Mouse (Mus musculus): ENCODE data around the gene Stx1b. TPM values are rescaled to one million over a fixed set of nuclear protein-coding genes. Genes with fewer than 3 reads are reported as not detected.

The Stx1b gene
- polyA plus RNA-seq, 1 experiment from 2014 or later = 1.5 TPM

GRCm38 (mm10) chr7:127760478-127760877 is 63.9 kb downstream of the Stx1b start:
- DNase-seq (ENCODE audit: low spot score) = no peak
- Histone ChIP-seq H3K9ac (ENCODE audit: low read depth, low read length) (no peak overlapping the region), H3K27me3 (replicated peaks; ENCODE audit: control insufficient read depth, insufficient read depth, low read length) (no peaks in the 10 kb centered on the region), H3K4me1 (replicated peaks; ENCODE audit: control insufficient read depth, insufficient read depth, low read length) (no peaks in the 10 kb centered on the region; the same call in 1 of the 2 replicates), H3K4me3 (ENCODE audit: low read depth, low read length) (no peak overlapping the region), H3K4me2 (no peak overlapping the region), H3K36me3 (ENCODE audit: control insufficient read depth, insufficient read depth, low read length) (peaks cover 29% of the 10 kb centered on the region), H3K9me3 (ENCODE audit: control insufficient read depth, low read length) (no peaks in the 10 kb centered on the region), H3K27ac (ENCODE audit: low read depth, low read length) (no peak overlapping the region)
- no peak for ATAC-seq (replicated peaks; ENCODE audit: low FRiP score)
- 82% methylated on average over 3 of the region's 3 CpGs for WGBS

GRCm38 (mm10) chr7:127759716-127760115 is 64.6 kb downstream of the Stx1b start:
- H3K9ac ChIP-seq (ENCODE audit: low read depth, low read length) = no peak overlapping the region
- H3K4me2 ChIP-seq = no peak overlapping the region
- no peaks in the 10 kb centered on the region for H3K9me3 ChIP-seq (ENCODE audit: control insufficient read depth, low read length)
- WGBS = 21% methylated on average over 6 of the region's 6 CpGs
- DNase-seq (ENCODE audit: low spot score) (no peak), ATAC-seq (replicated peaks; ENCODE audit: low FRiP score) (no peak)
- H3K27ac ChIP-seq (ENCODE audit: low read depth, low read length) = no peak overlapping the region
- no peak overlapping the region for H3K4me3 ChIP-seq (ENCODE audit: low read depth, low read length)
- peaks cover 24% of the 10 kb centered on the region for H3K36me3 ChIP-seq (ENCODE audit: control insufficient read depth, insufficient read depth, low read length)
- no peaks in the 10 kb centered on the region for H3K27me3 ChIP-seq (replicated peaks; ENCODE audit: control insufficient read depth, insufficient read depth, low read length)
- H3K4me1 ChIP-seq (replicated peaks; ENCODE audit: control insufficient read depth, insufficient read depth, low read length) = no peaks in the 10 kb centered on the region; the same call in 1 of the 2 replicates

Other genes starting within 250 kb of the Stx1b start
- gene Ccdc189, start 236.0 kb downstream of the Stx1b start, polyA plus RNA-seq (2014; fragmentation: Nextera tagmentation; extraction: Ambion mirVana) = 5.4 and 6.2 TPM in 2 replicates
- 44.1 and 49.0 TPM in 2 replicates for gene Rnf40, start 235.8 kb downstream of the Stx1b start, polyA plus RNA-seq (2014; fragmentation: Nextera tagmentation; extraction: Ambion mirVana)
- 8.3 and 9.8 TPM in 2 replicates for gene Zfp629, start 208.8 kb downstream of the Stx1b start, polyA plus RNA-seq (2014; fragmentation: Nextera tagmentation; extraction: Ambion mirVana)
- gene Bcl7c, start 115.6 kb downstream of the Stx1b start, polyA plus RNA-seq (2014; fragmentation: Nextera tagmentation; extraction: Ambion mirVana) = 46.8 and 50.7 TPM in 2 replicates
- gene Ctf1, start 111.8 kb downstream of the Stx1b start, polyA plus RNA-seq (2014; fragmentation: Nextera tagmentation; extraction: Ambion mirVana) = 5.5 and 5.8 TPM in 2 replicates
- 0.25 and 0.40 TPM in 2 replicates for gene Ctf2, start 92.4 kb downstream of the Stx1b start, polyA plus RNA-seq (2014; fragmentation: Nextera tagmentation; extraction: Ambion mirVana)
- gene Fbxl19, start 80.0 kb downstream of the Stx1b start, polyA plus RNA-seq (2014; fragmentation: Nextera tagmentation; extraction: Ambion mirVana) = 3.1 and 3.7 TPM in 2 replicates
- 22.0 and 23.7 TPM in 2 replicates for gene Orai3, start 54.7 kb downstream of the Stx1b start, polyA plus RNA-seq (2014; fragmentation: Nextera tagmentation; extraction: Ambion mirVana)
- gene Setd1a, start 47.9 kb downstream of the Stx1b start, polyA plus RNA-seq (2014; fragmentation: Nextera tagmentation; extraction: Ambion mirVana) = 24.2 and 26.0 TPM in 2 replicates
- not detected in 2 replicates for gene Gm49388, start 38.9 kb downstream of the Stx1b start, polyA plus RNA-seq (2014; fragmentation: Nextera tagmentation; extraction: Ambion mirVana)
- 31.4 and 32.4 TPM in 2 replicates for gene Hsd3b7, start 23.9 kb downstream of the Stx1b start, polyA plus RNA-seq (2014; fragmentation: Nextera tagmentation; extraction: Ambion mirVana)
- 16.1 and 19.4 TPM in 2 replicates for gene Stx4a, start 255 bp downstream of the Stx1b start, polyA plus RNA-seq (2014; fragmentation: Nextera tagmentation; extraction: Ambion mirVana)
- 15.1 and 15.8 TPM in 2 replicates for gene Zfp646, start 51.7 kb upstream of the Stx1b start, polyA plus RNA-seq (2014; fragmentation: Nextera tagmentation; extraction: Ambion mirVana)
- 15.2 and 15.9 TPM in 2 replicates for gene Zfp668, start 52.3 kb upstream of the Stx1b start, polyA plus RNA-seq (2014; fragmentation: Nextera tagmentation; extraction: Ambion mirVana)
- 0.40 and 0.48 TPM in 2 replicates for gene Prss53, start 66.4 kb upstream of the Stx1b start, polyA plus RNA-seq (2014; fragmentation: Nextera tagmentation; extraction: Ambion mirVana)
- gene Gm21974, start 70.9 kb upstream of the Stx1b start, polyA plus RNA-seq (2014; fragmentation: Nextera tagmentation; extraction: Ambion mirVana) = 0.08 TPM in 1 of 2 replicates, not detected in the other
- gene Vkorc1, start 71.1 kb upstream of the Stx1b start, polyA plus RNA-seq (2014; fragmentation: Nextera tagmentation; extraction: Ambion mirVana) = 108 and 110 TPM in 2 replicates
- gene Bckdk, start 79.5 kb upstream of the Stx1b start, polyA plus RNA-seq (2014; fragmentation: Nextera tagmentation; extraction: Ambion mirVana) = 126 and 132 TPM in 2 replicates
- gene Kat8, start 88.0 kb upstream of the Stx1b start, polyA plus RNA-seq (2014; fragmentation: Nextera tagmentation; extraction: Ambion mirVana) = 44.2 and 47.0 TPM in 2 replicates
- gene Prss8, start 105.6 kb upstream of the Stx1b start, polyA plus RNA-seq (2014; fragmentation: Nextera tagmentation; extraction: Ambion mirVana) = 3.4 and 6.3 TPM in 2 replicates
- 7.9 and 9.4 TPM in 2 replicates for gene Prss36, start 122.2 kb upstream of the Stx1b start, polyA plus RNA-seq (2014; fragmentation: Nextera tagmentation; extraction: Ambion mirVana)
- 28.1 and 34.4 TPM in 2 replicates for gene Fus, start 142.9 kb upstream of the Stx1b start, polyA plus RNA-seq (2014; fragmentation: Nextera tagmentation; extraction: Ambion mirVana)
- gene Pycard, start 169.3 kb upstream of the Stx1b start, polyA plus RNA-seq (2014; fragmentation: Nextera tagmentation; extraction: Ambion mirVana) = 46.3 and 51.1 TPM in 2 replicates
- not detected in 2 replicates for gene Trim72, start 179.4 kb upstream of the Stx1b start, polyA plus RNA-seq (2014; fragmentation: Nextera tagmentation; extraction: Ambion mirVana)
- gene Itgam, start 238.1 kb upstream of the Stx1b start, polyA plus RNA-seq (2014; fragmentation: Nextera tagmentation; extraction: Ambion mirVana) = 1.8 and 1.9 TPM in 2 replicates
- gene Gm49368, start 238.1 kb upstream of the Stx1b start, polyA plus RNA-seq (2014; fragmentation: Nextera tagmentation; extraction: Ambion mirVana) = not detected in 2 replicates

Measured in liver, embryonic 11.5 days (tissue).